Mouse (Mus musculus) neural tube, embryonic 15.5 days (tissue): Measurements from ENCODE around the gene Ptprq. TPM values are rescaled to one million over a fixed set of nuclear protein-coding genes. Genes with fewer than 3 reads are reported as not detected.
A peak's percentile ranks its signal among the peaks of the same experiment; 100 is the strongest.

Source experiments
- ATAC-seq: fragments of 200-750 bp; cut with Nextera tagmentation; 2 replicates; pipeline ENCODE4 v1.8.0; 2017; ENCODE audit warnings: mild to moderate bottlenecking, moderate TSS enrichment, moderate library complexity; ENCODE audit not compliant: low FRiP score
- H3K27ac ChIP-seq: fragments of 300-500 bp; sonication (generic); replicated peaks from 2 replicates; pipeline ENCODE4 v1.5.1; 2015; ENCODE audit warnings: mild to moderate bottlenecking, inconsistent platforms
- H3K27me3 ChIP-seq: fragments of 300-500 bp; sonication (generic); replicated peaks from 2 replicates; pipeline ENCODE4 v1.6.1; 2015; ENCODE audit warnings: inconsistent platforms
- H3K36me3 ChIP-seq: fragments of 300-500 bp; sonication (generic); 2 replicates; pipeline ENCODE4 v1.6.1; 2015; ENCODE audit warnings: inconsistent platforms
- H3K4me1 ChIP-seq: fragments of 300-500 bp; sonication (generic); 2 replicates; pipeline ENCODE4 v1.6.1; 2015; ENCODE audit warnings: inconsistent platforms
- H3K4me2 ChIP-seq: fragments of 300-500 bp; sonication (generic); 2 replicates; pipeline ENCODE4 v1.6.1; 2015; ENCODE audit warnings: inconsistent platforms, mild to moderate bottlenecking, moderate library complexity
- H3K4me3 ChIP-seq: fragments of 300-500 bp; sonication (generic); replicated peaks from 2 replicates; pipeline ENCODE4 v1.5.1; 2015; ENCODE audit warnings: mild to moderate bottlenecking, inconsistent platforms
- H3K9ac ChIP-seq: fragments of 300-500 bp; sonication (generic); replicated peaks from 2 replicates; pipeline ENCODE4 v1.6.1; 2015; ENCODE audit warnings: mild to moderate bottlenecking, inconsistent platforms
- H3K9me3 ChIP-seq: fragments of 300-500 bp; sonication (generic); replicated peaks from 2 replicates; pipeline ENCODE4 v1.6.1; 2016; ENCODE audit warnings: inconsistent platforms
- WGBS: fragments of 180-500 bp; shearing (Covaris S2); methylation state at CpG from one replicate; pipeline ENCODE4 v1.1.7; 2015; ENCODE audit warnings: mixed read lengths; 5-methylcytosine and 5-hydroxymethylcytosine counted together
- polyA plus RNA-seq: library from polyadenylated mRNA; unstranded; fragments of >200 nt; fragmentation: Nextera tagmentation; extraction: Ambion mirVana; gene quantifications from 2 replicates; pipeline ENCODE4 v1.2.1, GENCODE M21; 2015

Ptprq gene
- polyA plus RNA-seq = 0.15 and 0.27 TPM in 2 replicates

- no peaks in the 10 kb centered on the region for H3K27me3 ChIP-seq
These were observed at the start of gene Ptprq for GRCm38 (mm10) chr10:107719806-107720205. Ptprq (minus strand) TSS chr10:107720051.

DNA sequence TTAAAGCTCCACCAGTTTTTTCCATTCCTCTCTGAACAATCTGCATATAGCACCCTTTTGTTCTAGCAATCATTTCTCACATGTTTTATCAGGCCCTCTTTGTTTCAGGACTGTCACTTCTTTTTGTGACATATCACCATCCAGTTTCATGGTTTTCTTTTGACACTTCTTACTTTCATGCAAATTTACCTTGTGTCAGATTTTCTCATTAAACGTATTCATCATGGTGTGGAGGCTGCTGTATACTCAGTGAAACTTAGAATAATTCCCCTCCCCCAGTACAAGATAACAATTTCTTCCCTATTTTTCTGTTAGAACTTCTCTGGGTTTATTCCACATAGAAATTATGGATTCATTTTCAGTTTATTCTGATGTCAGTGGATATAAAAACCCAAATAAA, 39.8 kb upstream of the Ptprq start:
- Histone ChIP-seq H3K9me3 (no peaks in the 10 kb centered on the region), H3K4me1 (no peaks in the 10 kb centered on the region), H3K4me3 (no peak overlapping the region), H3K27me3 (no peaks in the 10 kb centered on the region), H3K36me3 (no peaks in the 10 kb centered on the region), H3K27ac (no peak overlapping the region), H3K9ac (no peak overlapping the region), H3K4me2 (no peak overlapping the region)
- no peak for ATAC-seq
- WGBS = 78% methylated on average over 1 of the region's 1 CpGs

More at GRCm38 (mm10) chr10:107719806-107720205, at the start of gene Ptprq:
- H3K36me3 ChIP-seq = no peaks in the 10 kb centered on the region
- H3K4me3 ChIP-seq = no peak within 1 kb of the TSS
- no peak within 1 kb of the TSS for H3K9ac ChIP-seq
- 24% methylated on average over 1 of the region's 1 CpGs for WGBS
- H3K27ac ChIP-seq = no peak within 1 kb of the TSS
- no peaks in the 10 kb centered on the region; the same call in 1 of the 2 replicates for H3K4me1 ChIP-seq
- no peak within 1 kb of the TSS for H3K4me2 ChIP-seq
- ATAC-seq = no peak
- no peaks in the 10 kb centered on the region for H3K9me3 ChIP-seq

DNA sequence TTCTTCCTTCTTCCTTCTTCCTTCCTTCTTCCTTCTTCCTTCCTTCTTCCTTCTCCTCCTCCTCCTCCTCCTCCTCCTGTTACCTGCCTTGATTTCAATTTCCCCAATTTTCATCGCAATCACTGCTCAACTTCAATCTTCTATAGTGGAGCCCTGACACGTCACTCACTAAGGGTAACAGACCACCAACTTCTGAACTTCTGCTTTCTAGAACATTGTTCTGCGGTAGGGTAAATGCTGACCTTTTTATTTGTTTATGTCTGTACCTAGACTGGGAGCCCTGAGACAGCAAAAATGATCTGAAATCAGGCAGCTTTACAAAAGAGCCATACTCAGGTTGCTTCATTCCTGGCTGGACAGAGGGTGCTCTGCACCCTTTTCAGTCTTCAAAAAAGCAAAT, 33.6 kb upstream of the Ptprq start:
- Histone ChIP-seq H3K4me2 (no peak overlapping the region), H3K27ac (no peak overlapping the region), H3K4me1 (no peaks in the 10 kb centered on the region), H3K27me3 (no peaks in the 10 kb centered on the region), H3K9ac (no peak overlapping the region), H3K36me3 (no peaks in the 10 kb centered on the region), H3K9me3 (no peaks in the 10 kb centered on the region), H3K4me3 (no peak overlapping the region)
- no peak for ATAC-seq
- 96% methylated on average over 3 of the region's 3 CpGs for WGBS

GRCm38 (mm10) chr10:107752351-107753143, 32.7 kb upstream of the Ptprq start:
- whole genome bisulfite sequencing = 20% methylated on average over 15 of the region's 15 CpGs
- H3K9me3 ChIP-seq = no peaks in the 10 kb centered on the region
- H3K4me2 ChIP-seq = peak overlapping the region; percentile 44
- no peaks in the 10 kb centered on the region for H3K27me3 ChIP-seq
- H3K9ac ChIP-seq = no peak overlapping the region
- no peak overlapping the region for H3K27ac ChIP-seq
- no peaks in the 10 kb centered on the region for H3K36me3 ChIP-seq
- H3K4me3 ChIP-seq = no peak overlapping the region
- 0 out of 2 replicates have a peak, but pooled peaks have one; percentile 5 for ATAC-seq
- no peaks in the 10 kb centered on the region for H3K4me1 ChIP-seq

DNA sequence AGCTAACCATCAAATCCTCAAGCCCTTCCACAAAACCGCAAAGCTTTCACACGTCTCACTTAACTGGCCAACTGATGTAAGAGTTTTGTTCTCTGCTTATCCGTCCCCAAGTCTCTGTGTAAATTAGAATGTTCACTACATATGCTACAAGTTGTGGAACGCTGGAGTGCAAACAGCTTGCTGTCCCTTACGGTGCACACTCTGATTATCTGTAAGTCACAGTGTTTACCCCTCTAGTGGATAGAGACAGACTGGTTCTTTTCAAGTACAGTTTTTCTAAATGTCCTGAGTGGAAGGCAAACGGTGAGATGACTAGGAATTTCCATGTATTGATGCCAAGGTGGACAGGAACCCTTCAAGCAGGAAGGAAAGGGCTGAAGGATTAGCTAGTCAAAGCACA, 32.1 kb upstream of the Ptprq start:
- no peaks in the 10 kb centered on the region for H3K9me3 ChIP-seq
- H3K4me3 ChIP-seq = no peak overlapping the region
- H3K4me2 ChIP-seq = peak overlapping the region; percentile 44
- H3K4me1 ChIP-seq = peaks cover under 1% of the 10 kb centered on the region; the same call in 1 of the 2 replicates
- no peak overlapping the region for H3K27ac ChIP-seq
- H3K9ac ChIP-seq = no peak overlapping the region
- H3K36me3 ChIP-seq = no peaks in the 10 kb centered on the region
- no peaks in the 10 kb centered on the region for H3K27me3 ChIP-seq
- no peak for ATAC-seq
- WGBS = 24% methylated on average over 6 of the region's 6 CpGs

GRCm38 (mm10) chr10:107747566-107747965, 27.7 kb upstream of the Ptprq start:
- H3K27ac ChIP-seq = no peak overlapping the region
- H3K9me3 ChIP-seq = no peaks in the 10 kb centered on the region
- WGBS = 22% methylated on average over 5 of the region's 5 CpGs
- no peak overlapping the region for H3K4me2 ChIP-seq
- H3K36me3 ChIP-seq = no peaks in the 10 kb centered on the region
- H3K9ac ChIP-seq = no peak overlapping the region
- no peak overlapping the region for H3K4me3 ChIP-seq
- peaks cover 3% of the 10 kb centered on the region; the same call in 1 of the 2 replicates for H3K4me1 ChIP-seq
- no peaks in the 10 kb centered on the region for H3K27me3 ChIP-seq
- ATAC-seq = no peak; the same call in 1 of the 2 replicates

DNA sequence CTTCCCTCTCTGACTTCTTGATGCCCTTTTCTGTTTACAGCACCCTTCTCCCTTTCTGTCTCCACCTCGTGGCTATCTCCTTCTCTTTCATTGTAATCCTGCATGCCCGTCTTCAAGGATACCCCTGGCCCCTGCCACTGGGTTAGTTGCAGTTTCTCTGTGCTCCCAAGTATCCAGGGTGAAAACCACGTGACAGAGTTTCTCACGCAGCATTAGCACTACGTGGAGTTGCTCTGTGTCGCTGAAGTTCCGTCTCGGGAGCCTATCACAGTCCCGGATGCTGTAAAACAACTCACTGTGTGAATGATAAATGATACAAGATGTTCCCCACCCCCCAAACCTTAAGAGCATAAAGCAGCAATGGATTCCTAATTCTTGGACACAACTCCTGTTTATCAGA, 26.9 kb upstream of the Ptprq start:
- 17% methylated on average over 9 of the region's 9 CpGs for WGBS
- Histone ChIP-seq H3K4me3 (no peak overlapping the region), H3K9ac (no peak overlapping the region), H3K4me1 (peaks cover 3% of the 10 kb centered on the region; the same call in 1 of the 2 replicates), H3K27me3 (no peaks in the 10 kb centered on the region), H3K36me3 (no peaks in the 10 kb centered on the region), H3K27ac (no peak overlapping the region), H3K9me3 (no peaks in the 10 kb centered on the region), H3K4me2 (peak overlapping the region; percentile 42)
- ATAC-seq = no peak

DNA sequence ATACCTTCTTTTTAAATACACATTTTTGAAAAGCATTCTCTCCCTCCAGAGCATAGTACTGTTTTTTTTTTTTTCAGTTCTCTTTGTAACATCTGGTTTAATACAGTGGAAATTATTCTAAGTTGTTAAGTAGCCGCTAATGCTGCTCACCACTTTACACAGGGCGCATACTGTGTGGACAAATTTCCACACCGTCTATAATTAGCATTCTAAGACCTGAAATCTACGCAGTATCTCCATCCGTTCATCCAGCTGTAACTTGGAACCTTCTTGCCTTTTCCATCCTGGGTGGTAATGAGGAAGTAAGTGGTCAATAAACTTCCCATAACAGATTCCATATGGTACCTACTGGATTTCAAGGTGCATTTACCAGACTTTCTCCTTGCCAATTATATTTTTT, 20.0 kb upstream of the Ptprq start:
- no peak overlapping the region for H3K27ac ChIP-seq
- 86% methylated on average over 5 of the region's 5 CpGs for WGBS
- no peak for ATAC-seq
- no peaks in the 10 kb centered on the region for H3K4me1 ChIP-seq
- no peak overlapping the region for H3K4me2 ChIP-seq
- no peak overlapping the region for H3K4me3 ChIP-seq
- H3K9me3 ChIP-seq = no peaks in the 10 kb centered on the region
- no peaks in the 10 kb centered on the region for H3K36me3 ChIP-seq
- H3K9ac ChIP-seq = no peak overlapping the region
- H3K27me3 ChIP-seq = no peaks in the 10 kb centered on the region

- Histone ChIP-seq H3K4me1 (no peaks in the 10 kb centered on the region), H3K36me3 (no peaks in the 10 kb centered on the region), H3K9me3 (no peaks in the 10 kb centered on the region), H3K4me3 (no peak overlapping the region), H3K27me3 (no peaks in the 10 kb centered on the region), H3K27ac (no peak overlapping the region), H3K4me2 (no peak overlapping the region), H3K9ac (no peak overlapping the region)
- 87% methylated on average over 6 of the region's 6 CpGs for WGBS
- no peak for ATAC-seq
These were observed 17.9 kb upstream of the Ptprq start for GRCm38 (mm10) chr10:107737743-107738142.

DNA sequence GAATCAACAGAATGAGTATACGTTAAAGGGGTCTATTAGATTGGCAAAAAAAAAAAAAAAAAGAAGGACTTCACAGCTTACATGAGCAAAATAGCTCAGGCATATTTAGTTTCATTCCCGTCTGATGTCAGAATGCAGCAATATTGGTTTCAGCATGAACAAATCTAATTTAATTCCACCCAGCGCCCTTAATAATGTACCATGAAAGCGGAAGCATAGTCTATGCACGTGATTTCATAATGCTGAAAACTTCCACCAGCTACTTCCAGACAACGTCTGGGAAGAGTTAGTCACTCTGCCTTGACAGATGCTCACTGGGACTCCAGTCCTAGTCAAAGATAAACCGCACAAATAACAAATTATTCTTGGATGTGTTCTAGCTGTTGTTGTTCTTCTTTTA, 15.6 kb upstream of the Ptprq start:
- Histone ChIP-seq H3K27me3 (no peaks in the 10 kb centered on the region), H3K4me2 (no peak overlapping the region), H3K27ac (no peak overlapping the region), H3K4me1 (no peaks in the 10 kb centered on the region), H3K9me3 (no peaks in the 10 kb centered on the region), H3K36me3 (no peaks in the 10 kb centered on the region), H3K9ac (no peak overlapping the region), H3K4me3 (no peak overlapping the region)
- ATAC-seq = no peak
- 77% methylated on average over 7 of the region's 7 CpGs for WGBS

- no peaks in the 10 kb centered on the region for H3K9me3 ChIP-seq
- H3K4me2 ChIP-seq = no peak overlapping the region
- H3K9ac ChIP-seq = no peak overlapping the region
- H3K27me3 ChIP-seq = no peaks in the 10 kb centered on the region
- no peak overlapping the region for H3K4me3 ChIP-seq
- ATAC-seq = no peak
- H3K27ac ChIP-seq = no peak overlapping the region
- no peaks in the 10 kb centered on the region for H3K4me1 ChIP-seq
- no peaks in the 10 kb centered on the region for H3K36me3 ChIP-seq
These were observed 14.5 kb upstream of the Ptprq start for GRCm38 (mm10) chr10:107734327-107734726.

DNA sequence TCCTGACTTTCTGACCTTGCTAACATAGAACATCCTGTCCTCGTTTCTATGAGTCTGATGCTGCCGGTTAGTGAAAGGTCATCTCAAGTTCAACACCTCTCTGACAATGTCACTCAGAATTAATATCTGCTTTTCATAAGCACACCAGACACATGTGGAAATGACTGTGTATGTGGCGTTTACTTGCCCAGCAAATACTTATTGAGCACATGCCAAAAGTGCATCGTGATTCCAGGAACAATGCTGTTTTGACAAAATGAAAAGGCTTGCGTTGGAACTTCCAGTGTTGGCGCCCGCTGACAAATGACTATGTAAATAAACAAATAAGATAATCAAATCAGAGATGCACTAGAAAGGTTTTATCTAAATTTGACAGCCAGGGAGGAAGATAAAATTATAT, 5.8 kb upstream of the Ptprq start:
- Histone ChIP-seq H3K36me3 (no peaks in the 10 kb centered on the region), H3K9me3 (no peaks in the 10 kb centered on the region)
- WGBS = 75% methylated on average over 7 of the region's 7 CpGs

More for the DNA sequence above, 5.8 kb upstream of the Ptprq start:
- no peaks in the 10 kb centered on the region for H3K27me3 ChIP-seq
- no peaks in the 10 kb centered on the region for H3K4me1 ChIP-seq
- no peak overlapping the region for H3K4me3 ChIP-seq
- no peak overlapping the region for H3K9ac ChIP-seq
- ATAC-seq = no peak
- no peak overlapping the region for H3K4me2 ChIP-seq
- H3K27ac ChIP-seq = no peak overlapping the region
